Mouse (Mus musculus) embryonic facial prominence, embryonic 12.5 days (tissue): ENCODE results near the gene Chdh. TPM values are rescaled to one million over a fixed set of nuclear protein-coding genes. Genes with fewer than 3 reads are reported as not detected.
A peak's percentile ranks its signal among the peaks of the same experiment; 100 is the strongest.

Experiments
- ATAC-seq: fragments of 200-750 bp; cut with Nextera tagmentation; 2 replicates; pipeline ENCODE4 v1.8.0; 2017; ENCODE audit not compliant: insufficient number of reproducible peaks, insufficient read depth, low FRiP score, low TSS enrichment
- H3K27ac ChIP-seq: fragments of 300-500 bp; sonication (generic); 2 replicates; pipeline ENCODE4 v1.5.1; 2016; ENCODE audit warnings: mild to moderate bottlenecking
- H3K27me3 ChIP-seq: fragments of 300-500 bp; sonication (generic); 2 replicates; pipeline ENCODE4 v1.6.1; 2016; ENCODE audit warnings: mild to moderate bottlenecking, moderate library complexity
- H3K36me3 ChIP-seq: fragments of 300-500 bp; sonication (generic); 2 replicates; pipeline ENCODE4 v1.6.1; 2016; ENCODE audit warnings: mild to moderate bottlenecking
- H3K4me1 ChIP-seq: fragments of 300-500 bp; sonication (generic); 2 replicates; pipeline ENCODE4 v1.6.1; 2016
- H3K4me2 ChIP-seq: fragments of 300-500 bp; sonication (generic); replicated peaks from 2 replicates; pipeline ENCODE4 v1.6.1; 2016; ENCODE audit warnings: mild to moderate bottlenecking, moderate library complexity
- H3K4me3 ChIP-seq: fragments of 300-500 bp; sonication (generic); 2 replicates; pipeline ENCODE4 v1.5.1; 2016; ENCODE audit warnings: mild to moderate bottlenecking
- H3K9ac ChIP-seq: fragments of 300-500 bp; sonication (generic); 2 replicates; pipeline ENCODE4 v1.6.1; 2016; ENCODE audit warnings: mild to moderate bottlenecking, moderate library complexity
- H3K9me3 ChIP-seq: fragments of 300-500 bp; sonication (generic); 2 replicates; pipeline ENCODE4 v1.6.1; 2016; ENCODE audit warnings: mild to moderate bottlenecking, moderate library complexity
- WGBS: fragments of 180-500 bp; shearing (Covaris S2); methylation state at CpG from one replicate; pipeline ENCODE4 v1.1.7; 2016; 5-methylcytosine and 5-hydroxymethylcytosine counted together
- polyA plus RNA-seq: library from polyadenylated mRNA; unstranded; fragments of >200 nt; fragmentation: Nextera tagmentation; extraction: Ambion mirVana; gene quantifications from 2 replicates; pipeline ENCODE4 v1.2.1, GENCODE M21; 2016

Gene Chdh
- polyA plus RNA-seq: 0.06 and 0.10 TPM in 2 replicates

- Histone ChIP-seq H3K4me3 (peak within 1 kb of the TSS; percentile 38), H3K4me2 (peak within 1 kb of the TSS; percentile 81), H3K36me3 (no peaks in the 10 kb centered on the region), H3K4me1 (0 out of 2 replicates have a peak, but pooled peaks cover 5% of the 10 kb centered on the region), H3K27me3 (peaks cover 25% of the 10 kb centered on the region), H3K9ac (peak within 1 kb of the TSS; percentile 28), H3K27ac (no peak within 1 kb of the TSS), H3K9me3 (no peaks in the 10 kb centered on the region)
- 10% methylated on average over 54 of the region's 54 CpGs for WGBS
- peak; percentile 67 for ATAC-seq
Measured at GRCm38 (mm10) chr14:30008733-30009575, at the start of gene Chdh, which contains the start of gene Il17rb. Gene Chdh, plus strand, starts transcription at chr14:30009023. Gene Il17rb, minus strand, starts transcription at chr14:30008896.

GRCm38 (mm10) chr14:29967611-29968010 lies 41.2 kb upstream of the Chdh start:
- 60% methylated on average over 7 of the region's 7 CpGs for WGBS

GRCm38 (mm10) chr14:29968075-29968821 lies 40.6 kb upstream of the Chdh start, which contains the start of gene Selenok:
Gene Selenok, plus strand, starts transcription at chr14:29968308.
- ATAC-seq: peak; percentile 100
- H3K9ac ChIP-seq: peak within 1 kb of the TSS; percentile 87
- H3K4me1 ChIP-seq: peaks cover 10% of the 10 kb centered on the region
- H3K4me3 ChIP-seq: peak within 1 kb of the TSS; percentile 92
- H3K27ac ChIP-seq: peak within 1 kb of the TSS; percentile 76
- H3K36me3 ChIP-seq: peaks cover 28% of the 10 kb centered on the region
- H3K9me3 ChIP-seq: no peaks in the 10 kb centered on the region
- no peaks in the 10 kb centered on the region for H3K27me3 ChIP-seq
- H3K4me2 ChIP-seq: peak within 1 kb of the TSS; percentile 73
- WGBS: under 1% methylated on average over 49 of the region's 49 CpGs

More at GRCm38 (mm10) chr14:29967611-29968010, 41.2 kb upstream of the Chdh start:
- H3K4me3 ChIP-seq: peak overlapping the region; percentile 92
- peaks cover 10% of the 10 kb centered on the region for H3K4me1 ChIP-seq
- peak overlapping the region; percentile 50 for H3K9ac ChIP-seq
- peak overlapping the region; percentile 73 for H3K4me2 ChIP-seq
- no peaks in the 10 kb centered on the region for H3K9me3 ChIP-seq
- peaks cover 21% of the 10 kb centered on the region for H3K36me3 ChIP-seq
- H3K27ac ChIP-seq: 0 out of 2 replicates have a peak overlapping the region, but pooled peaks have one; percentile 63
- peak; percentile 3; the same call in 1 of the 2 replicates for ATAC-seq
- no peaks in the 10 kb centered on the region for H3K27me3 ChIP-seq

- H3K4me2 ChIP-seq: no peak overlapping the region
- no peaks in the 10 kb centered on the region for H3K27me3 ChIP-seq
- H3K36me3 ChIP-seq: peaks cover 50% of the 10 kb centered on the region
- no peak overlapping the region for H3K4me3 ChIP-seq
- no peak for ATAC-seq
- WGBS: 94% methylated on average over 7 of the region's 7 CpGs
- no peaks in the 10 kb centered on the region for H3K9me3 ChIP-seq
- no peak overlapping the region for H3K27ac ChIP-seq
- H3K9ac ChIP-seq: no peak overlapping the region
- H3K4me1 ChIP-seq: peaks cover 10% of the 10 kb centered on the region
Measured at GRCm38 (mm10) chr14:29971446-29971845, 37.4 kb upstream of the Chdh start.

- Histone ChIP-seq H3K9ac (no peak overlapping the region), H3K4me1 (peaks cover 10% of the 10 kb centered on the region), H3K27ac (no peak overlapping the region), H3K27me3 (no peaks in the 10 kb centered on the region), H3K9me3 (no peaks in the 10 kb centered on the region), H3K4me3 (no peak overlapping the region), H3K36me3 (peaks cover 50% of the 10 kb centered on the region), H3K4me2 (no peak overlapping the region)
- WGBS: 83% methylated on average over 5 of the region's 5 CpGs
- no peak for ATAC-seq
Measured at GRCm38 (mm10) chr14:29971993-29972392, 36.8 kb upstream of the Chdh start.

GRCm38 (mm10) chr14:29976927-29977326 lies 31.9 kb upstream of the Chdh start:
- Histone ChIP-seq H3K9ac (no peak overlapping the region), H3K36me3 (peaks cover 54% of the 10 kb centered on the region), H3K9me3 (0 out of 2 replicates have a peak, but pooled peaks cover 6% of the 10 kb centered on the region), H3K27ac (no peak overlapping the region), H3K4me3 (no peak overlapping the region), H3K27me3 (no peaks in the 10 kb centered on the region), H3K4me1 (peaks cover 9% of the 10 kb centered on the region; the same call in 1 of the 2 replicates), H3K4me2 (no peak overlapping the region)
- no peak for ATAC-seq
- WGBS: 93% methylated on average over 6 of the region's 6 CpGs

GRCm38 (mm10) chr14:29978254-29979204 lies 30.3 kb upstream of the Chdh start, which contains the start of gene Actr8:
Gene Actr8, plus strand, starts transcription at chr14:29978337.
- Histone ChIP-seq H3K9ac (peak within 1 kb of the TSS; percentile 85), H3K4me1 (peaks cover 9% of the 10 kb centered on the region; the same call in 1 of the 2 replicates), H3K27me3 (no peaks in the 10 kb centered on the region), H3K4me3 (peak within 1 kb of the TSS; percentile 79), H3K27ac (peak within 1 kb of the TSS; percentile 89), H3K9me3 (0 out of 2 replicates have a peak, but pooled peaks cover 6% of the 10 kb centered on the region), H3K36me3 (peaks cover 54% of the 10 kb centered on the region), H3K4me2 (peak within 1 kb of the TSS; percentile 72)
- 2% methylated on average over 44 of the region's 44 CpGs for WGBS
- peak; percentile 95 for ATAC-seq

- 95% methylated on average over 10 of the region's 10 CpGs for WGBS
- no peak for ATAC-seq
- no peak overlapping the region for H3K4me3 ChIP-seq
- H3K4me2 ChIP-seq: no peak overlapping the region
- H3K4me1 ChIP-seq: peaks cover 9% of the 10 kb centered on the region; the same call in 1 of the 2 replicates
- H3K27ac ChIP-seq: no peak overlapping the region
- no peak overlapping the region for H3K9ac ChIP-seq
- H3K9me3 ChIP-seq: 0 out of 2 replicates have a peak, but pooled peaks cover 6% of the 10 kb centered on the region
- no peaks in the 10 kb centered on the region for H3K27me3 ChIP-seq
- H3K36me3 ChIP-seq: peaks cover 59% of the 10 kb centered on the region
Measured at GRCm38 (mm10) chr14:29980447-29981205, 28.2 kb upstream of the Chdh start.

- H3K27ac ChIP-seq: no peak overlapping the region
- H3K4me3 ChIP-seq: no peak overlapping the region
- ATAC-seq: no peak
- 93% methylated on average over 4 of the region's 4 CpGs for WGBS
- no peak overlapping the region for H3K9ac ChIP-seq
- no peaks in the 10 kb centered on the region for H3K4me1 ChIP-seq
- no peaks in the 10 kb centered on the region for H3K27me3 ChIP-seq
- H3K36me3 ChIP-seq: peaks cover 99% of the 10 kb centered on the region
- no peak overlapping the region for H3K4me2 ChIP-seq
- H3K9me3 ChIP-seq: 0 out of 2 replicates have a peak, but pooled peaks cover 1% of the 10 kb centered on the region
Measured at GRCm38 (mm10) chr14:29986096-29986495, 22.7 kb upstream of the Chdh start.

- no peak for ATAC-seq
- H3K9ac ChIP-seq: no peak overlapping the region
- no peaks in the 10 kb centered on the region for H3K9me3 ChIP-seq
- H3K4me3 ChIP-seq: no peak overlapping the region
- WGBS: 94% methylated on average over 6 of the region's 6 CpGs
- peaks cover 99% of the 10 kb centered on the region for H3K36me3 ChIP-seq
- H3K4me2 ChIP-seq: no peak overlapping the region
- H3K27me3 ChIP-seq: no peaks in the 10 kb centered on the region
- no peak overlapping the region for H3K27ac ChIP-seq
- no peaks in the 10 kb centered on the region for H3K4me1 ChIP-seq
Measured at GRCm38 (mm10) chr14:29987276-29987675, 21.5 kb upstream of the Chdh start.
